Mouse (Mus musculus): Measurements from ENCODE around the gene Kdelr2.

DNA sequence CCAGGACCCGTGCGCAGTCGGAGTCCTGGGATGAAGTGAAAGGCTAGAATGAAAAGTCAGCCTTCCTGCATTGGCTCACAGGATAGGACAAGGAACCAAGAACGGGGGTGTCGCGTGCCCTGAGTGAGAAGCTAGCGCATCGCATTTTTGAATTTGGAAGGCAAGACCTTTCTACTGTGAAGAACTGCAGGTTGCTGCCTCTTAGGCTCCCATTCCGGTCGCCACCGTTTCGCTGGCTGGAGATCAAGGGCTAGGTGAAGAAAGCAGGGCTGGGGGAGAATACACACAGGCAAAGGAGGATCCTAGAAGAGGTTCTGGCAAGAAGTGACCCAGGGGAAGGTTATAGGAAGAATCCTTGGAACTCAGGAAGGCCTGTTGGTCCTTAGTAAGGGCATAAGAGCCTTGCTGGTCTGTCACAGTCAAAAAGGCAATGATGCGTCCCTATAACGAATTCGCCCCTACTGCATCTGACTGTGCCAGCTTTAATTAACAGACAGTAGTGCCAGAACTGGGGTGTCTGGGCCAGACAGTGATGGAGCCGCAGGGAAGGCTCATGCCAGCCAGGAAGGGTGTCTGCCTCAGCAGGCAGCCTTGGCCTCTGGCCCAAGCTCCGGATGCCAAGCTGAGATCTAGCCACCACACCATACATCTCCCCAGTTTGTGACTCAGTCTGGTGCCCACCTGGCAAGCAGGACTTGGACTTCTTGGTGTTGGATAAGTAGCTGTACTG lies 33.1 kb upstream of the Kdelr2 start:
- no peak for TF ChIP-seq POLR2A (IDR thresholded peaks at IDR 0.05; ENCODE audit: control insufficient read depth, low read depth, low read length)
- TF ChIP-seq CTCF (IDR thresholded peaks at IDR 0.05; ENCODE audit: control insufficient read depth, insufficient read depth, insufficient replicate concordance, low read depth, low read length) = no peak

All from testis, adult 2 months (tissue).